Mouse (Mus musculus) ES-E14 (cell line): ENCODE measurements around the gene Sapcd1.

Experiments
- CHD2 ChIP-seq: IDR thresholded peaks from 2 replicates; pipeline ENCODE4 v1.6.1; 2014; ENCODE audit warnings: mild to moderate bottlenecking, low read depth, low read length, inconsistent platforms
- HCFC1 ChIP-seq: IDR thresholded peaks from 2 replicates; pipeline ENCODE4 v1.6.1; 2012; ENCODE audit warnings: low read length, inconsistent platforms, borderline replicate concordance; ENCODE audit not compliant: insufficient read depth
- MAFK ChIP-seq: IDR thresholded peaks from 2 replicates; pipeline ENCODE4 v1.6.1; 2014; ENCODE audit warnings: mild to moderate bottlenecking, low read depth, low read length, inconsistent platforms; ENCODE audit not compliant: insufficient read depth
- ZC3H11A ChIP-seq: IDR thresholded peaks from 2 replicates; pipeline ENCODE4 v1.6.1; 2012; ENCODE audit warnings: low read depth, mild to moderate bottlenecking, inconsistent platforms, low read length, borderline replicate concordance
- ZNF384 ChIP-seq: IDR thresholded peaks from 2 replicates; pipeline ENCODE4 v1.6.1; 2012; ENCODE audit warnings: low read depth, low read length, inconsistent platforms

GRCm38 (mm10) chr17:35017706-35018030 is 10.1 kb downstream of the Sapcd1 start:
- TF ChIP-seq HCFC1 (no peak), CHD2 (no peak), ZNF384 (no peak), MAFK (no peak), ZC3H11A (no peak)
